Mouse (Mus musculus) ovary, postnatal 10 days (tissue): Measurements from ENCODE around the gene Rasal3.

Experiments used
- DNase-seq: peaks from one replicate; pipeline ENCODE4 v3.0.0; 2022; ENCODE audit warnings: low spot score

Gene Rasal3

GRCm38 (mm10) chr17:32388370-32389100 is 14.8 kb downstream of the Rasal3 start:
- DNase-seq, result no peak

- no peak for DNase-seq
Measured at GRCm38 (mm10) chr17:32387986-32388369, 15.4 kb downstream of the Rasal3 start.

DNA sequence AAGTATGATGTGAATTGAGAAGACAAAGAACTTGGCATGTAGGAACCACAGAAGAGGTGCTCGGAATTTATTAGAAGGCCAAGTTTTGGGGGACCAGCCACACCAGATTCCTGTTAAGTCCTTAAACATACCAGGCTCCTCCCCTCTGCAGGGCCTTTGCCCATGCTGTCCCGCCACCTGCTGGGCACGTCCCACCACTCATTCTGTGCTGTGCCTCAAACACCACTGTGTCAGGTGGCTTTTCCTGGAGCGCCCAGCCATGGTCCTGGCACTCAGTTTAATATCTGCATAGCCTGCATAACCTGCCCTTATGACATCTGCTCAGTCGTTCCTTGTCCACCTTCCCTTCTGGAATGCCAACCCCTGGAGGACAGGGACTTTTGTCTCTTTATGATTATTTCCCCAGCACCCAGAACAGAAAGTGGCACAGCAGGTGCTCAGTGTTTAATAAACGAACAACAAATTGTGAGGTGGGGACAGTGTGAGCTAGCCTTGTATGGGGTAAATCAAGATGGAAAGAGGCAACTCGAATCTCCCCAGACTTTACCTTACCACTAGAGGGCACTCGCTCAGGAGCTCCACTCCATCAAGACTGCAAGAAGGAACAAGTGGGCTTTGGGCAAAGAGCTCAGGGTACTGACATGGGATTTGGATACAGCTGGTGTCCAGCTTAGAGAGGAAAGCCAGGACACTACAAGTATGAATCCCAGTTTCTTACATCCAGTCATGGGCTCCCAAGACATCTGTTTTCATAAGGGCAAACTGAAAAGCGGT is 16.5 kb downstream of the Rasal3 start:
- no peak for DNase-seq

GRCm38 (mm10) chr17:32383661-32384060 is 19.7 kb downstream of the Rasal3 start:
- no peak for DNase-seq

- no peak for DNase-seq
Measured at GRCm38 (mm10) chr17:32382576-32382975, 20.8 kb downstream of the Rasal3 start.

GRCm38 (mm10) chr17:32378786-32379185 is 24.6 kb downstream of the Rasal3 start:
- no peak for DNase-seq

DNA sequence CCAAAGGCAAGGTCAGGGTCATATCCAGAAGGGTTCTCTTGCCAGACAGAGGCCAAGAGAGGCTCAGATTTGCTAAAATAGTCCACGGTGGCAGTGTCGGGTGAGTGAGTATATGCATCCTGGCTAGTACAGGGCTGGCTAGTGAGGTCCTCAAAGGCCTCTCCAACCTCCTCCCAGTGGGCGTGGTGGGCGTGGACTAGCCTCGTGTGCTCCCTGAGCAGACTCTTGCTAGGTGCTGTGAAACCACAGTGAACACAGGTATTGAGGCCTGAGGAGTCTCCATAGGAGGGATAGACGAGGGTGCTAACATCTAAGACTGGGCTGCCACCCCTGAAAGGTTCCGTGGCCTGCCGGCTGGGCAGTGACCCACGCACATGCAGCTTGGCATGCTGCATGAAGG is 26.2 kb downstream of the Rasal3 start:
- no peak for DNase-seq

DNA sequence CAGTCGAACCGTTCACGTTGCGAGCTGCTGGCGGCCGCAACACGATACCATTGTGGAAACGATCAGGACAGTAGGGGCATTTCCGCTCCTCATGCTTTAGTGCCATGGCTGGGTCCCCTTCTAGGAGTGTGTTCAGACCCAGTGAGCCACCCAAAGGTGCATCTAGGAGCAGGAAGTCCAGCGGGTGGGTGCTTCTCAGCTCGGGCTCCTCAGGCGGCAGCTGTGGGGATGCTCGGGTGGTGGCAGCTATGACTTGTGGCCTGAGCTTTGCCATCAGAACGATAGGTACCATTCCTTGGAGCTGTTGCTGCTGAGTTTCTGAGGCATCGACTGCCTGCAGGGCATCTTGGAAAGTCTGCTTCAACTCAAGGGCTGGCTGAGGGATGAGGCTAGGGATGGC is 26.9 kb downstream of the Rasal3 start:
- DNase-seq, result no peak

GRCm38 (mm10) chr17:32368991-32369578 is 34.3 kb downstream of the Rasal3 start:
- no peak for DNase-seq

- no peak for DNase-seq
Measured at GRCm38 (mm10) chr17:32367706-32368105, 35.7 kb downstream of the Rasal3 start.

DNA sequence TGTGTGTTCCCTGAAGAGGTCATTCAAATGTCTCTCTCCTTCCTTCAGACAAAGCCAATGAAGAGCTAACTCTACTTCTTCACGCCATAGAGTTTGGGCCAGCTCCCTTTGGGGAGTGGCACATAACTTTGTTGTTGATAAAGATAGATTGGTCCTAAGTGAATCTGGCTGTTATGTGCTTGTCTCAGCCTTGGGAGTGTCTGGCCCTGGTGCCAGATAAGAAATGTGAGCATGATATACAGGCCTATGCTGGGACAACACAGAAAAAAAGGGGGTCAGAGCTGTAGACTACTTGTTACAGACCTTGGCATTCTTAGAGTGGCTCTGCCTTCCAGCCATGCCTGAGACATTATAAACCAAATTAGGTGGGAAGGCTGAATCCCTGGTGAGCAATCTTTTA is 38.1 kb downstream of the Rasal3 start:
- DNase-seq, result no peak

- no peak for DNase-seq
Measured at GRCm38 (mm10) chr17:32364850-32365249, 38.5 kb downstream of the Rasal3 start.

DNA sequence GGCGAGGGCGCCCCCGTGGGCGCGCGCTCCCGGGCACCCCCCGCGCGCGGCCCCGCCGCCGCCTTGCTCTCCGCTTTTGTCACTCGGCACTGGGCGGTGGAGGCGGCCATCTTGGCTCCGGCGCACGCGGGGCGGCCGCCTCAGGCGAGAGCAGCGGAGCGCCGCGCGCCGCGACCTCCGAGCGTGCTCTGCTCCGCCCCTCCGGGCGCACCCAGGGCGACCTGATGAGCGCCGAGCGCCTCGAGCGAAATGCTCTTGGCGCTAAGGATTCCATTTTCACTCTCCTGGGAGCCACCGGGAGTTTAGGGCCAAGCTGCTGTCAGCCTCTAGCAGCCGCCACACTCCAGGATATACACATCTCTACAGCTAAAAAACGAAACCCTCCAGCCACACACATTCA is 39.1 kb downstream of the Rasal3 start:
- DNase-seq, result peak; percentile 72

GRCm38 (mm10) chr17:32363821-32364301 is 39.5 kb downstream of the Rasal3 start:
- DNase-seq, result no peak

DNA sequence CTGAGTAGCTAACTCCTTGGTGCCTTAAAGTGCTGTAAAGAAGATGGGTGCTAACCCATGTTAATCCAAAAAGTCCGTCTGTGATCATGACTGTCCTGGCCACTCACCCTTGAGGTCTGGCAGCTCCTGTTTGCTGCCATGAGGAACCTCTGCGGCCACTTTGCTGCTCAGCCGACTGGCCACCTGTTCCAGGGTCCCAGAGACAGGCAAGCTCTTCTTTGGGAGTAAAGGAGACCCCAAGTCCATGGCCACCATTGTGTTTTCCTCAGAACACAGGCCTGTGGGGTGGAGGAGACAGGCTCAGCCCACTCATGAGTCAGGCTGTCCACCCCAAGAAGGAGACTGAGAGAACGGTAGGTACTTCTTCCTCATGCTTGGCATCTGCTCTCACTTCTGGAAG is 40.7 kb downstream of the Rasal3 start:
- DNase-seq, result no peak

DNA sequence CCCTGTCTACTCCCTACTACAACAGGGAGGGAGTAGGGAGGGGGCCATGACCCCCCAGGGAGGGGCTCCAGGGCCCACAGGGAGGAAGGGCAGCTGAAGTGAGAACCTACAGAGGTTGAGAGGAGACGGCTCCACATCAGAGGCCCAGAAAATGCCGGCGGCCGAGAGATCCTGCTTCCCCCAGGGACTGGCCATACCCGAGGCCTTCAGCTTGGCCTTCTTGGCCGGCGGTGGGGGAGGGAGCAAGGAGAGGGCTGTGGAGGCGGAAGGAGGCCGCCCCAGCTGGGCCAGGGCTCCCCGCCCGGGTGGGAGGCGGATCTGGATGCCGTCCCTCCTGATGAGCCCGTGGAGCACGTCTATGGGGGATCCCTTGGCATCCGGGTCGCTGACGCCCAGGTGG is 43.5 kb downstream of the Rasal3 start:
- no peak for DNase-seq

- DNase-seq, result no peak
Measured at GRCm38 (mm10) chr17:32358943-32359340, 44.4 kb downstream of the Rasal3 start.

- DNase-seq, result no peak
Measured at GRCm38 (mm10) chr17:32358192-32358942, 45.0 kb downstream of the Rasal3 start.

DNA sequence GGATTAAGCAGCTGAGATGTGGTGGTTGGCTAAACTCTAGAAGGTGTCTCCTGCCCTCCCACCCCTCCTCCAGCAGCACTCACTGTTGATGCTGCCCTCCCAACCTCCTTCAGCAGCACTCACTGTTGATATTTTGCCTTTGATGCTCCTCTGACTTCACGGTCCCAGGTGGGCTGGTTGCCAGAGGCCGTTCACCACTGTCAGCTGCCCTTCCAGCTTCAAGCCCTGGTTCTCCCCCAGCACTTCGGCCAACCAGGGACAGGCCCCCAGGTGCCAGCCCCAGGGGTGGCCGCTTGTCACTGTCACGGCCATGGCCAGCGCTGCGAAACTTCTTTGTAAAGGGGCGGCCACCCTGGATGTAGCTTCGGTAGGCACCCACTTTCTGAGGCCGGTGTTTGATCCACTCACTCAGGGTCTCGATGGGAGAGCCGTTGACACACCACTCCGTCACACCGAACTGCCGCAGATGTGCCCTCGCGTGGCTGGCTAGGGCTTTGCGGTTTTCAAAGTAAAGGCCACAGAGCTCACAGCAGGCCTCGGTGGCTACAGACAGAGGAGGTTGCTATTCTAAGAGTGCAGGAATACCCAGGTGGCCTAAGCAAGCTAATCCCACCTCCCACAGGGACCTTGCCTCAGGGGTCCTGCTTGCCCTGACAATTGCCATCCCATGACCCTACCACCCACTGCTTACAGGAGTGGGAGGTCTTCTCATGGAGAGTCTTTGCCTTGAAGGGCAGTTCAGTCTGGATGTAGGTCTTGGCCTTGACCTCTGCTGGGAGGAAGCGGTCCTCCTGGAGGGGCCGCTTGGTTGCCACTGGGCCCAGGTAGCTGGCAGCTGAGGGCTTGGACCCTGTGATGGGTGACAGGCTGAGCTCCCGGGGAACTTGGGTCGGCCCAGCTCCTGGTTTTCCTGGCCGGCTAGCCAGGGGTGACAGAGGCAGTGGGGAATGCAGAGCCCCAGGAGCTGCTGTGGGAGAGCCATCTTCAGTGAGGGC is 46.3 kb downstream of the Rasal3 start:
- DNase-seq, result no peak

DNA sequence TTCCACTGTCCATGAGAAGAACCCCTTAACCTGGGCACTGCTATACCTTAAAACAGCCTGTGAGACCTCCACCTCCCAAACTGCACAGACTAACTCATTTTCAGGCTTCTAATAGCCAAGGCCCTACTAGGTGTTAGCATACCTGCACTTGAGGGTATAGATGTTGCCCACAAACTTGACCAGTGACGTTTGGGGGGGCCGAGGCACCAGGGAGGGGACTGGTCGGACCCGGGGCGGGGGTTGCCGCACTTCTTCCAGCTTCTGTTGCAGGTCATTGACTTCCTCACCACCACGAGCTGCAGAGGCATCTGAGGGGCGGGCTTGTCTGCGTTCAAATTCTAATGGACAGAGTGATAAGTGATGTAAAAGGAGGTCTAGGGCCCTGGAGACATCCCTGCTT is 47.1 kb downstream of the Rasal3 start:
- DNase-seq, result no peak

DNA sequence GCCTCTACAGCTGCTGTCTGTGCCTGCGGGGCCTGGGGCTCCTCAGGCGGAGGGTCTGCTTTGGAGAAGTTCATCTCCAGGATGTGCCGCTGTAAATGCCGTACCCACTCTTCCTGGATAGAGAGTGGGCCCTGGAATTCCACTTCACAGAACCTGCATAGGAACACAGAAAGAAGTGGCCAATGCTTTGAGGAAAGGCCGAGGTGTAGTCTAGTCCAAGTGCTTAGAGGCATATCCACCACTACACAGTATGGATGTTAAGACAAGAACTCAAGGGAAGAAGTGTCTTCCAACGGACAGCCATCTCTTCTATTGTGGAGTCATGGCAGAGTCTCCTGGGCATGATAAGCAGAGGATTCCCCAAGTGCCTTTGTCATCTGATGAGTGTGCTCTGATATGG is 48.4 kb downstream of the Rasal3 start:
- no peak for DNase-seq
